Mouse (Mus musculus): ENCODE measurements around the gene Iqcj.

Gene Iqcj

DNA sequence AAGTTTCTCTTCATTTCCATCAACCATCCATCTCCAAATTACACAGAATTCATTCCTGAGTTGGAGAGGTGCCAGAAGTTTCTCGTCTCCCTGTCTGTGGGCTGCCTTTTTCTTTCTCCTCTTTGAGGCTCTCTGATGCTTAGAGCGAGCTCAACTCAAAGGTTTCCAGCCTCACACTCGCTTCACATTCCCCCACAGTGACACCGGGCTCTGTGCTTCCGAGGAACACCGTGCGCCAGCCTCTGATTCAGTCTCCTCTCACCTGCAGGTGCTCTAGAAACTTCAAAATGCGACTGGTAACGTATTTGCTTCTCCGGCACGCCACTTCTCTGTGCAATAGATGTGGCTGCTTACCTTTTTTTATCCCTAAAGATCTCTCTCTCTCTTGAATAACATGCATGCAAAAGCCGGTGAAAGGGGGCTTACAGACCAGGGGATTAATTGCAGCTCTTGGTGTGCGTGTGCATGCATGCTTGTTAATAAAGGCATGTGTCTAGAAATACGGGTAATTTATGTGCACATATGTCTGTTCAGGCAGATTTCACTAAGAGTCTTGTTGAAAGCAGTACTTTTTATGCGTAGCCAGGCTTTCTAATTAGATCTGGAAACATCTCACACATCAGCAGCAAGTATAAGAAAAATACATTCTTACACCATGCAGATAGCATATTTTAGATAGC lies at the start of gene Iqcj, which contains the start of gene Iqschfp:
TSS of gene Iqcj (plus strand) at position 195 of the 680 bp plus-strand sequence.
TSS of gene Iqschfp (plus strand) at position 207 of the 680 bp plus-strand sequence.
- no peak for DNase-seq (ENCODE audit: low read depth)

DNA sequence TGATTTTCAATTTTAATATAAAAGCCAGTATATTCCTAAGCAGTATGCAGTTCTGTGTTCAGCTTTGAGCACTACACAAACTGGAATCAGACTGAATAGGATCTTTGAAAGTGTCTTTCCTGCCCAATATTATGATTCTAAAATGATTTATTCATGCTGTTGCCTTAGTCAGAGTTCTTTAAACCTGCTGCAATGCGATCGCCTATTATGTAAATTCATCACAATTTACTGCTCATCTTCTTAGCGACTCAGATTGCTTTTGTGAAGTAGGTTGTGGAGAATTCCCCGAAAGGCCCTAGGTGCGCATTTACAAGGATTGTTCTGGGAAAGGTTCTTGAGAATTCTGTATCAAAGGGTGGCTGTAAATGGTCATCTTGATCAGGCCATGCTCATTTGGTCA lies 39.6 kb upstream of the Iqcj start:
- DNase-seq (ENCODE audit: low read depth), result no peak

GRCm38 (mm10) chr3:67861524-67861923 lies 30.5 kb upstream of the Iqcj start:
- DNase-seq (ENCODE audit: low read depth), result no peak

GRCm38 (mm10) chr3:67867420-67868065 lies 24.5 kb upstream of the Iqcj start:
- DNase-seq (ENCODE audit: low read depth), result no peak

DNA sequence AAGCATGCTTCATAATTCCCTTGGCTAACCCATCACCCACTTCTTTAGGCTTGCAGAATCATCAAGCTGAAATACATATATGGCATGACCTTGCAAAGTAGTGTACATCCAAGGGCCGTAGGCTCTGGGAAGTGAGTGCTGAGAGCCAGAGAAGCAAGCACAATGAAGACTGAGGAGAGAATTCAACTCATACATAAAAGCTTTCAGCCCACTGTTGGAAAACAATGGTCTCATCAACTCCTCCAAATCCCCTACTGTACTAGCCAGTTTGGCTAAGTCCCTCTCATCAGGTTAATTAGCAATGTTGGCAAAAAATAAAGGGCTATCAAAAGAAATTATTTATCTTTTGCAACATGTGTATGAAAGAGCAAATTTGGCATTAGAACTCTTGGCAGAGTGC lies 22.6 kb upstream of the Iqcj start:
- DNase-seq (ENCODE audit: low read depth), result no peak

DNA sequence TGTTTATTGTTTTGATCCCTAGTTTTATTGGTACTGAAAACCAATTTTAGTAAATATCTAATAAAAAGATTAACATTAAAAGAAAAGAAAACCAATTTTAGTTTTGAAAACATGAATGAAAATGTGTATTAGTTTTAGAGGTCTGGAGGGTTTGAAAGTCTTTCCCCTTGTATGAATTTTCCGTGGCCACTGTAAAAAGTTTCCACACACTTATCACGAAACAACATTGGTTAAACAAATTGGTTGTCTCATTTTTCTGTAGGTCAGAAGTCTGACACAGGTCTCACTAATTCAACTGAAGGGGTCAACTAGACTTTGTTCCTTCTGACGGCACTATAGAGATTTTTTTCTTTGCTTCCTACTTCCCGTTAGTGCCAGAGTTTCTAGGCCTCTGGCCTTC lies 14.8 kb upstream of the Iqcj start:
- no peak for DNase-seq (ENCODE audit: low read depth)

DNA sequence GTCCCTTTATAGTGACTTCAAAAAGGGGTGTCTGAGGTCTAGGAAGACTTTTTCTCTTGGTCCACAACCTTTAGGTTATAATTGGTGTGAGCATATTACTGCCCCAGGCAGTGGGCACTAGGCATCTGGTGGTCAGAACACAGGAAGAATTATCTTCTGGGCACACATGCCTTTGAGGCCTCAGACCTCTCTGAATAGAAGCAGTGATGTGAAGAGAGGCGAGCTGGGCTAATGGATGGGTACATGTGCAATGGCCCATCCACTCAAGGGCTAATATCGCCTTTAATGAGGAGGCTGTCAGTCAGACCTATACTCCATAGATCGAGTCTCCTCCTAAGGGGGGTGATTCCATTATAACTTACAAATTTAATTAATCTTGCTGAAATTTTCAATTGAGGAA lies 7.7 kb upstream of the Iqcj start:
- DNase-seq (ENCODE audit: low read depth), result no peak

DNA sequence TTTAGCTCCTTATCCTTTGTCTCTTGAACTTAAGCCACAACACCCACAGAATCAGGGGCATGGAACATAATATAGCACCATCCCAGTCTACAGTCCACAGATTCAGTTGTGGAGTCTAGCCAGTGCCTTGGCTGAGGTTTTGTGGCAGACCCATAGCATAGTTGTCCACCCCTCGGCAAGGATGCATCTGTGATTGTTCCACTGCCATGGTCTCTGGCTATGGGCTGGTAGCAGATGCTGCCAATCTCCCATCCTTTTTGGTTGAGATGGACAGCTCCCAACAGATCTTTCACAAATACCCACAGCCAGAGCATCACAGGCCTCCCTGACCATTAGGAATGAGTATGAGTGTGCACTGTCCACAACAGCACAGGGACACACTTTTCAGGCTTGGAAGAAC lies 5.8 kb upstream of the Iqcj start:
- no peak for DNase-seq (ENCODE audit: low read depth)

DNA sequence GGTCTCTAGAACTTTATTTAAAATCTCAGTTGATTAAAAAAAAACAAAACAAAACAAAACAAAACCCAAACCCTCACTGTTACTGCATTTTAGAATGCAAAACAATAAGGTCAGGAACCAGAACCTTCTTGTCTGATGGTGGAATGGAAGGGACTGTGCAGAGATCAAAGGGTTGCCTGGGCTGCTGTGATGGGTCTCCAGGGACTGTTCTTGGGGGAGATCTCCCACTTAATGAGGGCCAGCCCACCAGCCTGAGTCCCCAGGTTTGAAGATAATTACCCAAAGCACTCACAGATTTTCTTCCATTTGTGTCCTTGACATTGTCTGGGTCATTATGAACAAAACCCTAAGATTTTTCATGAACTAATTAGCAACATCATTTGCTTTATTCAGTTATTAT lies 4.8 kb upstream of the Iqcj start:
- no peak for DNase-seq (ENCODE audit: low read depth)

DNA sequence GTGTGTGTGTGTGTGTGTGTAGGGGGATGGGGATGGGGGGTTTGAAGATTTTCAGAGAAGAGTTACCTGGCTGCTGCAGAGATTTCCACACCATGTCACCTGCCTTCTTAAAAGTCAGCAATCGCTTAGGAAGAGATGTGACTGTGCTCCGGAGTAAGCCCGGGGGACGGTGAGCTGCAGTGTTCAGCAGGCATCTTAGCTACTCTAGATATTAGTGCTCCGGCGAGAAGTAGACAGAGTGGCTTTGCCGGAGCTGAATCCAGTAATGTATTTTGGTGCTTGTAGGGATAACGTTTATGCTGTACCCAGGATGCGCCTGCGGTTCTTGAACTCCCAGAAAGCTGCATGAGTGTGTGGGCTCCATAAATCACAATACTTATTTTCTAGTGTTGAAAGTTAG lies 748 bp downstream of the Iqcj start:
- no peak for DNase-seq (ENCODE audit: low read depth)

GRCm38 (mm10) chr3:67902517-67902916 lies 10.5 kb downstream of the Iqcj start:
- no peak for DNase-seq (ENCODE audit: low read depth)

DNA sequence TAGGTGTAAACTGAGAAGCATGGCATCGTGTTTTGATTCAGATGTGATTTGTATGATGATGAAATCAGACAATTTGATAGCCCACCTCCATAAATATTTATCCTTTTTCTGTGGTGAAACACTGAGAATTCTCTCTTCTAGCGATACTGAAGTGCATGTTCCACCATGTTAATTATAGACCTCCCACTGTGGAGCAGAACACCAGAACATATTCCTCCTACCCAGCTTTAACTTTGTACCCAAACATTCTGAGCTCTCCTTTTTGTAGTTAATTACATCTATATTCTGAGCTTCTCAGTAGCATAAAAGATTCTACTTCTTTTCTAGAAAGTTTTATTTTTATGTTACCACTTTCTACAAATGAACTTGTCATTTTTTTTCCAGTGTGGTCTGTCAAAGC lies 16.6 kb downstream of the Iqcj start:
- no peak for DNase-seq (ENCODE audit: low read depth)

DNA sequence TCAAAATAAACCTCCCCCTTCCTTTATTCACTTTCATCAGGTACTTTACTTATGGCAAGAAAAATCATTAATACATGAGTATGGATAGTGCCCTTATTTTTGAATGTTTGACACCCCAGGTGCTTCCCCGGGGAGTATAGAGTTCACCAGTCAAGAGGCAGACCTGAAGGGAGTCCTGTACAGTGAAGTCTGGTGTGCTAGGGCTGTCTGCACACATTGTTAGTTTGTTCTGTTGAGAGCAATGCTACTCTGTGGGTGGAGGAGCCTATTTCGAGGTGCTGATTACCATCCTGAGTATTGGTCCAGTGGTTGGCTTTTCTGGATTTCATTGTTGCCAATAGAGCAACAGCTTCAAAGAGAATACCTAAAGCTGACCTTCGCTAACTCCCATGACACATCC lies 26.1 kb downstream of the Iqcj start:
- no peak for DNase-seq (ENCODE audit: low read depth)

- DNase-seq (ENCODE audit: low read depth), result no peak
Observed at GRCm38 (mm10) chr3:67918634-67919259, 26.7 kb downstream of the Iqcj start.

- no peak for DNase-seq (ENCODE audit: low read depth)
Observed at GRCm38 (mm10) chr3:67923095-67923494, 31.1 kb downstream of the Iqcj start.

DNA sequence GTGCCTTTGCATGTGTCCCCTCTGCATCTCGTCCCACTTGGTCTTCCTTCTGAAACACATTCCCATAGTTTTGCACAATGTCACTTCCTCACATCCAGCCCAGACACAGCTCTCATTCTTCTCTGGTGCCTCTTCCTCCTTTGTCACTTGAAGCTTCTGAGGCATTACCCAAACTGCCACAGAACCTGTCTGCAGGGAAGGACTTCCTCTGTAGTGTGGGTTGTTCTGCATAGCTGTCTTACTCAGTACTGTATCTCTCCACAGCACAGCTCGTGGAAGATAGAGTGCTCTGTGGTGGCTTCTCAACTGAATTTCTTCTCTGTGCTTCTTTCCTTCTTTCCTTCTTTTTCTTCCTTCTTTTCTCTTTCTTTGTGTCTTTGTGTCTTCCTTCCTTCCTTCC lies 33.4 kb downstream of the Iqcj start:
- no peak for DNase-seq (ENCODE audit: low read depth)

DNA sequence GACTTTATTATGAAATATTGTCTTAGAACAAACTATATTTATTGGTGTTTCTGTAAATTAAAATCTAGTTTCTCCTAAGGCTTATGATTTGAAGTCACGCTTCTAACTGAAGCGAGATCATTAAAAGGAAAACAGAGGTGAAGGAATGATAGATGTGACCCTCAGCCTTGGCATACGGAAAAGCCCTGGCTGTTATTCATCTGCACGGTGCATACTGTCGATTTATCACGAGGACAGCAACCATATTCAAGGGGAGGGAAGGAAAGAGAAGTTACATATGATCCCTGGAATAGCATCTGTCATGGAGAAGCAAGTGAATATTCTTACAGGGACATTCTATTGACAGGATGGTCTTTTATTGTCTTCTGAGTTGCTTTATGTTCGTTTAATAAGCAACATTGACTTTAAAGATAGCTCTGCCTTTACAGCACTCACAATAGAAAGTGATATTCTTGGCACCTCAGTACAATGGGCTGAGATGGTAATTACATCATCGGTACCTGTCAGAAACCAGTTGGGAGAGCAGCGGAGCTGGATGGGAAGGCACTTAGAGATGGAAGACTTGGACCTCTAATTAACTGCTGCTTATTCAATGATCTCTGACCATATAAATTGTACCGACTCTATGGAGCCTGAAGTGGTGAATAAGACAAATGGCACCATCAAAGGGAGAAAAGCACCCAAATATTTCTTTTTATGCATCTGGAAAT lies 38.6 kb downstream of the Iqcj start:
- no peak for DNase-seq (ENCODE audit: low read depth)

DNA sequence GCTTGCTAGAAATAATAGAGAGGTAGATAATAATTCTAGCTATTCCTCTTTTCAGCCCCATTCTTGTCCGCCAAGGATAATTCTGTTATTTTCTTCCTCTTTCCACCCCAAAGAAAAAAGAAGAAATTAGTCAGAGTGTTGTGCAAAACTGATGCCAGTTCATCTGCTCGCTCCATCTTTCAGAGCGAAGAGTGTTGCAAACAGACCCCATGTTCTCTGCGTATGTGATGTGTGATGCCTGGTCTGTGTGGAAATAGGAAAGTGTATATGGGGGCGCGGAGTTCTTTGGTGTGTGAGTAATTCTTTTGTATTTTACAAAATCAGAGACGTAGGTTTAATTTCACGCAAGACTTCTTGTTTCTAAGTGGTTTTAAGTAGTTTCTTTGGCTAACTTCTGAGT lies 39.2 kb downstream of the Iqcj start:
- no peak for DNase-seq (ENCODE audit: low read depth)

GRCm38 (mm10) chr3:67931914-67932313 lies 39.9 kb downstream of the Iqcj start:
- no peak for DNase-seq (ENCODE audit: low read depth)

- DNase-seq (ENCODE audit: low read depth), result no peak
Observed at GRCm38 (mm10) chr3:67935829-67936228, 43.8 kb downstream of the Iqcj start.

DNA sequence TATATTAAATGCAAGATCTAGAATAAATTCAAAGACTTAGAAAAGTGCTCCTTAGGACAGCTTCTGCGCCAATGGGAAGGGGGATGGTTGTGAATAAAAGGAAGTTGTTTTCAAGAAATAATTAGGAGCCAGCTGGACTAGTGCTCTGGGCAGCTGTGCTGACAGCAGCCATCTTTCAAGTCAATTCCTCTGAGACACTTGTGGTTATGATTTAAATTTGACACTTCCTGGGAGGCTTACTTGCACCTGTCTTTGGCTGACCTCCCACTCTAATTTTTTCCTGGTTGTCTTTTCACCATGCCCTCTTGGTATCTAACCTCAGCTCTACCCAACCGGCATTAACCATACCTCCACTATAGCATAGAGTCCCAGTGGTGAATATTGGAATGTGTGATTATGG lies 55.0 kb downstream of the Iqcj start:
- DNase-seq (ENCODE audit: low read depth), result no peak

DNA sequence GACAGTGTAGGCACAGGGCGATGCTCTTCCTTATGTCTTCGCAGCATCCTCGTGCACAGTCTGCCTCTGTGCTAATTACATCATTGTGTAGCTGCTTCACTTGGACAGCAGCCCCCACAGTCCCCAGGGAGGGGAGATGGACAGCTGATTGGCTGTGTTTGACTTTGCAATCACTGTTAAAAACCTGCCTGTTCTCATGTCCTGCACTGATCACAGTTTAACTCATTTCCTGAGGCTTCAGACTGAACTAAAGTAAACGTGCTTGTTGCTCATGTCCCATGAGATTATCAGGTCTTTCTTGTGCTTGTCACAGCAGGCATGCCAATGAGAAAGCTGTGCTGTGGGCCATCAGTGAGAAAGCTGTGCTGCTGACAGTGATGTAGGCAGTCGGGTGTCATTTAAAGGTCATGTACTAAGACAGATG lies 60.5 kb downstream of the Iqcj start:
- DNase-seq (ENCODE audit: low read depth), result no peak

Measured in naive thymus-derived CD4-positive, alpha-beta T cell, adult 2 months (primary cell).